Mouse (Mus musculus) left cerebral cortex, adult 6 months (tissue): ENCODE measurements around the gene Nek8. TPM values are rescaled to one million over a fixed set of nuclear protein-coding genes. Genes with fewer than 3 reads are reported as not detected.

ENCODE experiments used
- long read RNA-seq, 2 experiments: library from polyadenylated mRNA; unstranded; transcript quantifications; one replicate each; pipeline ENCODE4 v2.0.0; 2019 to 2020
- polyA plus RNA-seq: library from polyadenylated mRNA; unstranded; fragments of <200 nt; fragmentation: Nextera tagmentation; gene quantifications from 2 replicates; pipeline ENCODE4 v1.2.3, GENCODE M21; 2021

Nek8 gene
- 1.9 TPM in 2 replicates for polyA plus RNA-seq
- long read RNA-seq, experiment 1, transcript Nek8-201 (15 exons, 2,809 nt) = major isoform, 10 of 19 reads
- long read RNA-seq, experiment 1, partial matches to known transcripts = 0 of 19 reads
- long read RNA-seq, experiment 1, other reads (novel, unspliced or antisense) = 5 of 19 reads
- long read RNA-seq, experiment 2, partial matches to known transcripts = 0 of 3 reads
- long read RNA-seq, experiment 2, other reads (novel, unspliced or antisense) = 0 of 3 reads

GRCm38 (mm10) chr11:78176402-78176862, at the start of gene Nek8, which contains the start of gene Tlcd1:
TSS of gene Nek8 (minus strand) at chr11:78176675.
TSS of gene Tlcd1 (plus strand) at chr11:78176711.

GRCm38 (mm10) chr11:78193113-78193512, 16.6 kb upstream of the Nek8 start, which contains the start of gene Proca1:
TSS of gene Proca1 (plus strand) at chr11:78193392.

GRCm38 (mm10) chr11:78188331-78189233, 12.1 kb upstream of the Nek8 start, which contains the start of gene Rab34:
TSS of gene Rab34 (plus strand) at chr11:78188430.

DNA sequence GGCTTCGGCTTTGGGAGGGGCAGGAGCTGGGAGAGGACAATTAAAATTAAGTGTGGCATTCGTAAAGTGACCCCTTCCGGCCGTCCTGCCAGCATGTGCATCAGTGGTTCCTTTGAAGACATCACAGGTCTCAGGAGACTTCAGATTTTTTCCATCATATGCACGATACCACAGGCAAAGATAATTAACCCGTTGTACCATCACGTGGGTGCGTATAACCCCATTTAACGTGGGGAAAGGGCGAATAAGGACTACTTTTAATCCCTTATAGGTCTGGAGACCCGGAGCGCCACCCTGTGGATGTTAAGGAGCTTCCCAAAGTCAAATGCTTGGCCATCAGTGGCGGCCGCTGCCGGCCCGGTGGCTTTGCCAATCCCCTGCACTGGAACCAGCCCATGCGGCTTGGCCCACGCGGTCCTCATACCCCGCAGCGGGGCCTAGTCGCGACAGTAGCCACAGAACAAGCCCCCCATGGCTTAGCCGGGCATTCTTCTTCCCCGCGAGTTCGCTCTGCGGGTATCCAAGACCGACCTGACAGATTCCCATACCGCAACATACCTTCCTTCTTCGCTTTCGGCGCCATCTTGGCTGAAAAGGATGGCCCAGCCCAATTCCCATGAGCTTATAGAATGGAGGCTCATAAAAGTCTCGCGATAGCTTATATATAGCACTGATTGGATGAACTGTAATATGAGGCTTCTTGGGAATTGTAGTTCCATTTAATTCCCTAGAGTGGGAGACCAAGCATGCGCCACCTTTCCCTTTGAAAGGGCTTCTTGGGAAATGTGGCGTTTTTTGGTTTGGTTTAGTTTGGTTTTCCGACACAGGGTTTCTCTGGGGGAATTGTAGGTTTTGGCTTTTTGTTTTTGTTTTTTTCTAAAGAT, 6.7 kb upstream of the Nek8 start, which contains the start of gene Rpl23a:
Gene Rpl23a, minus strand, starts transcription at position 624 of the 884 bp plus-strand sequence.

DNA sequence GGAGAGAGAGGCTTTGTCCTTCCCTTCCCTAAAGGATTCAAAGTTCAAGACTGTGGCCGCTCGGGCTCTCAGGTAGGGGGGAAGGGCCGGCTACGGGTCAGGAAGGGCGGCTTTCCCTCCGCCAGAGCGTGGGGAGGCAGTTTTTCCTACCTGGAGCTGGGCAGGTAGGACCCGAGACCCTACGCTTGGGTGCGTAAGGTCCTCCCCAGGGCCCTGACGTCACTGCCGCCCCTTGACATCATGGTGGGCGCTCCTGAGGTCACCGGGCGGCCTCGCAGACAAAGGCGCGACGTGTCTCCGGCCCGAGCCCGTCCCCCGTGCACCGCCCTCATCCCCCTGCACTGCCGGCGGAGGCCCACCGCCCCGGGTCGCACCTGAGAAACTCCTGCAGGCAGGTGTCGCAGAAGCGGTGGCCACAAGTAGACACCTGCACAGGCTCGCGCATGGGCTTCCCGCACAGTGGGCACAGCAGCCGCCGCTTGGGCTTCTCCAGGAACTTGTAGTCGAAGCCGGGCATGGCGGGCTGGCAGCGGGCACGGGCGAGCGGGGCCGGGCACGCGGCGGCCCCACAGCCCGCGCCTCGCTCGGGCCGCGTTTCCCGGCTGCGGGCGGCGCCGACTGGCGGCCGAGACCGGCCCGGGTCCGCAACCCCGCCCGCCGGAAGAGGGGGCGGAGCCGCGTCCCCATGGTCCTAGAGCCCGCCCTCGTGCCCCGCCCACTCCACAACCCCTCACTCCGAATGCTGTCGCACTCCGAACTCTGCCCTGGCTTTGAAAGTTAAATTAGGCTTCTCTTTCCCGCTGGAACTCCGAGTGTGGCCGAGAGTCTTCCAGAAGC, 11.3 kb downstream of the Nek8 start, which contains the start of gene Traf4:
Gene Traf4, minus strand, starts transcription at position 666 of the 837 bp plus-strand sequence.

Other genes starting within 250 kb of the Nek8 start
- 25.6 and 123 TPM in 2 replicates for gene Sez6, start 245.9 kb downstream of the Nek8 start, polyA plus RNA-seq
- 5.7 and 6.3 TPM in 2 replicates for gene Phf12, start 193.9 kb downstream of the Nek8 start, polyA plus RNA-seq
- gene Dhrs13, start 144.4 kb downstream of the Nek8 start, polyA plus RNA-seq = 8.0 and 8.2 TPM in 2 replicates
- 89.7 and 90.8 TPM in 2 replicates for gene Flot2, start 138.7 kb downstream of the Nek8 start, polyA plus RNA-seq
- gene Eral1, start 96.3 kb downstream of the Nek8 start, polyA plus RNA-seq = 11.0 and 13.0 TPM in 2 replicates
- gene Fam222b, start 82.0 kb downstream of the Nek8 start, polyA plus RNA-seq = 8.8 and 12.2 TPM in 2 replicates
- 3.4 and 8.9 TPM in 2 replicates for gene Traf4, start 11.1 kb downstream of the Nek8 start, polyA plus RNA-seq
- 38.5 and 43.5 TPM in 2 replicates for gene Tlcd1, start within 50 bp of the Nek8 start, polyA plus RNA-seq
- gene Rpl23a, start 6.9 kb upstream of the Nek8 start, polyA plus RNA-seq = 870 and 1,461 TPM in 2 replicates
- gene Rab34, start 11.8 kb upstream of the Nek8 start, polyA plus RNA-seq = 14.8 and 17.6 TPM in 2 replicates
- 5.5 and 6.3 TPM in 2 replicates for gene Proca1, start 16.7 kb upstream of the Nek8 start, polyA plus RNA-seq
- gene Sdf2, start 69.1 kb upstream of the Nek8 start, polyA plus RNA-seq = 129 and 164 TPM in 2 replicates
- gene Supt6, start 69.3 kb upstream of the Nek8 start, polyA plus RNA-seq = 11.8 and 13.1 TPM in 2 replicates
- 46.6 and 50.5 TPM in 2 replicates for gene 2610507B11Rik, start 85.1 kb upstream of the Nek8 start, polyA plus RNA-seq
- 2.7 and 2.8 TPM in 2 replicates for gene BC030499, start 114.2 kb upstream of the Nek8 start, polyA plus RNA-seq
- gene Spag5, start 124.9 kb upstream of the Nek8 start, polyA plus RNA-seq = 1.7 TPM in 2 replicates
- gene Aldoc, start 146.3 kb upstream of the Nek8 start, polyA plus RNA-seq = 1,417 and 1,712 TPM in 2 replicates
- 53.9 and 59.8 TPM in 2 replicates for gene Pigs, start 151.7 kb upstream of the Nek8 start, polyA plus RNA-seq
- 7.4 and 56.0 TPM in 2 replicates for gene Unc119, start 166.8 kb upstream of the Nek8 start, polyA plus RNA-seq
- gene Foxn1, start 209.9 kb upstream of the Nek8 start, polyA plus RNA-seq = not detected in 2 replicates
- not detected in 2 replicates for gene Slc13a2, start 245.5 kb upstream of the Nek8 start, polyA plus RNA-seq